Mouse (Mus musculus) liver, embryonic 16.5 days (tissue): ENCODE data around the gene Tspear. TPM values are rescaled to one million over a fixed set of nuclear protein-coding genes. Genes with fewer than 3 reads are reported as not detected.
"Not testable (repeated sequence)": the region's sequence is repeated elsewhere in the genome, so short reads cannot be mapped to it uniquely, and the experiment has no call there.

Experiments
- ATAC-seq: fragments of 200-750 bp; cut with Nextera tagmentation; 2 replicates; pipeline ENCODE4 v1.8.0; 2017; ENCODE audit warnings: low read depth, mild to moderate bottlenecking, moderate number of reproducible peaks, moderate library complexity
- H3K27ac ChIP-seq: fragments of 300-500 bp; sonication (generic); 2 replicates; pipeline ENCODE4 v1.5.1; 2014; ENCODE audit warnings: mild to moderate bottlenecking, low read length
- H3K27me3 ChIP-seq: fragments of 300-500 bp; sonication (generic); 2 replicates; pipeline ENCODE4 v1.6.1; 2014; ENCODE audit warnings: low read depth, low read length, mixed read lengths; ENCODE audit not compliant: control insufficient read depth, insufficient read depth
- H3K36me3 ChIP-seq: fragments of 300-500 bp; sonication (generic); 2 replicates; pipeline ENCODE4 v1.6.1; 2014; ENCODE audit warnings: mild to moderate bottlenecking; ENCODE audit not compliant: control insufficient read depth, insufficient read depth
- H3K4me1 ChIP-seq: fragments of 300-500 bp; sonication (generic); 2 replicates; pipeline ENCODE4 v1.6.1; 2014; ENCODE audit warnings: low read depth, low read length, mixed read lengths; ENCODE audit not compliant: control insufficient read depth
- H3K4me2 ChIP-seq: fragments of 300-500 bp; sonication (generic); 2 replicates; pipeline ENCODE4 v1.6.1; 2014; ENCODE audit warnings: low read depth, low read length, mixed read lengths
- H3K4me3 ChIP-seq: fragments of 300-500 bp; sonication (generic); 2 replicates; pipeline ENCODE4 v1.5.1; 2014; ENCODE audit warnings: low read depth, mild to moderate bottlenecking, low read length
- H3K9ac ChIP-seq: fragments of 300-500 bp; sonication (generic); 2 replicates; pipeline ENCODE4 v1.6.1; 2014; ENCODE audit warnings: low read depth, low read length
- H3K9me3 ChIP-seq: fragments of 300-500 bp; sonication (generic); replicated peaks from 2 replicates; pipeline ENCODE4 v1.6.1; 2016; ENCODE audit warnings: low read length; ENCODE audit not compliant: control insufficient read depth
- WGBS: fragments of 180-500 bp; shearing (Covaris S2); extraction: QIAGEN DNeasy Blood & Tissue Kit; methylation state at CpG from one replicate; pipeline ENCODE4 v1.1.7; 2014; ENCODE audit not compliant: insufficient replicate concordance; 5-methylcytosine and 5-hydroxymethylcytosine counted together
- polyA plus RNA-seq: library from polyadenylated mRNA; unstranded; fragments of >200 nt; fragmentation: Nextera tagmentation; extraction: Ambion mirVana; gene quantifications from 2 replicates; pipeline ENCODE4 v1.2.1, GENCODE M21; 2015

Gene Tspear
- polyA plus RNA-seq, 1 experiment from 2014 or later, result not detected

- H3K9me3 ChIP-seq, result no peaks in the 10 kb centered on the region
- no peak for ATAC-seq
- no peak overlapping the region for H3K4me3 ChIP-seq
- WGBS, result 19% methylated on average over 10 of the region's 10 CpGs
- H3K4me1 ChIP-seq, result no peaks in the 10 kb centered on the region
- no peak overlapping the region for H3K4me2 ChIP-seq
- peaks cover 42% of the 10 kb centered on the region for H3K27me3 ChIP-seq
- H3K9ac ChIP-seq, result no peak overlapping the region
- H3K36me3 ChIP-seq, result no peaks in the 10 kb centered on the region
- no peak overlapping the region for H3K27ac ChIP-seq
Measured at GRCm38 (mm10) chr10:77687021-77687420, 652 bp downstream of the Tspear start.

- H3K4me2 ChIP-seq, ATAC-seq, H3K4me3 ChIP-seq, H3K36me3 ChIP-seq, H3K9ac ChIP-seq, H3K27ac ChIP-seq, H3K4me1 ChIP-seq, H3K9me3 ChIP-seq: not testable (repeated sequence)
- WGBS, result 61% methylated on average over 3 of the region's 3 CpGs
- H3K27me3 ChIP-seq, result peaks cover 31% of the 10 kb centered on the region
Measured at GRCm38 (mm10) chr10:77690356-77690807, 4.0 kb downstream of the Tspear start, which contains the start of gene Gm19402. TSS of gene Gm19402 (minus strand) at chr10:77690757.

GRCm38 (mm10) chr10:77697133-77697532 is 10.8 kb downstream of the Tspear start, which contains the start of gene Gm9508:
TSS of gene Gm9508 (minus strand) at chr10:77697233.
- 22% methylated on average over 4 of the region's 4 CpGs for WGBS
- Histone ChIP-seq H3K27me3 (no peaks in the 10 kb centered on the region), H3K36me3 (no peaks in the 10 kb centered on the region), H3K4me3 (no peak within 1 kb of the TSS), H3K9ac (no peak within 1 kb of the TSS), H3K27ac (no peak within 1 kb of the TSS), H3K4me1 (no peaks in the 10 kb centered on the region), H3K9me3 (no peaks in the 10 kb centered on the region), H3K4me2 (no peak within 1 kb of the TSS)
- no peak for ATAC-seq

GRCm38 (mm10) chr10:77706326-77706725 is 20.0 kb downstream of the Tspear start, which contains the start of gene Gm10272:
TSS of gene Gm10272 (plus strand) at chr10:77706626.
- no peak for ATAC-seq
- H3K4me2 ChIP-seq, result no peak within 1 kb of the TSS
- H3K4me3 ChIP-seq, result no peak within 1 kb of the TSS
- H3K36me3 ChIP-seq, result no peaks in the 10 kb centered on the region
- no peak within 1 kb of the TSS for H3K27ac ChIP-seq
- H3K9ac ChIP-seq, result no peak within 1 kb of the TSS
- no peaks in the 10 kb centered on the region for H3K9me3 ChIP-seq
- no peaks in the 10 kb centered on the region for H3K27me3 ChIP-seq
- no peaks in the 10 kb centered on the region for H3K4me1 ChIP-seq
- WGBS, result 66% methylated on average over 1 of the region's 1 CpGs

- no peaks in the 10 kb centered on the region for H3K36me3 ChIP-seq
- no peak overlapping the region for H3K9ac ChIP-seq
- no peaks in the 10 kb centered on the region for H3K9me3 ChIP-seq
- H3K4me2 ChIP-seq, result no peak overlapping the region
- ATAC-seq, result no peak
- no peak overlapping the region for H3K4me3 ChIP-seq
- 55% methylated on average over 3 of the region's 3 CpGs for WGBS
- H3K4me1 ChIP-seq, result no peaks in the 10 kb centered on the region
- H3K27me3 ChIP-seq, result no peaks in the 10 kb centered on the region
- no peak overlapping the region for H3K27ac ChIP-seq
Measured at GRCm38 (mm10) chr10:77709831-77710230, 23.5 kb downstream of the Tspear start.

GRCm38 (mm10) chr10:77711157-77711556 is 24.8 kb downstream of the Tspear start, which contains the start of gene Gm10024:
TSS of gene Gm10024 (plus strand) at chr10:77711457.
- not testable (repeated sequence) for H3K4me3 ChIP-seq, H3K4me1 ChIP-seq, H3K4me2 ChIP-seq, H3K27ac ChIP-seq, H3K9ac ChIP-seq, H3K27me3 ChIP-seq, H3K9me3 ChIP-seq, H3K36me3 ChIP-seq, ATAC-seq

- 17% methylated on average over 4 of the region's 4 CpGs for WGBS
Measured at GRCm38 (mm10) chr10:77713734-77714133, 27.4 kb downstream of the Tspear start.

GRCm38 (mm10) chr10:77715507-77715906 is 29.1 kb downstream of the Tspear start, which contains the start of gene Gm10142:
TSS of gene Gm10142 (plus strand) at chr10:77715807.
- Histone ChIP-seq H3K36me3 (no peaks in the 10 kb centered on the region), H3K9me3 (no peaks in the 10 kb centered on the region), H3K27ac (no peak within 1 kb of the TSS), H3K27me3 (no peaks in the 10 kb centered on the region), H3K4me1 (no peaks in the 10 kb centered on the region), H3K9ac (no peak within 1 kb of the TSS), H3K4me2 (no peak within 1 kb of the TSS), H3K4me3 (no peak within 1 kb of the TSS)
- 50% methylated on average over 1 of the region's 1 CpGs for whole genome bisulfite sequencing
- ATAC-seq, result no peak

More at GRCm38 (mm10) chr10:77713734-77714133, 27.4 kb downstream of the Tspear start:
- Histone ChIP-seq H3K36me3 (no peaks in the 10 kb centered on the region), H3K4me1 (no peaks in the 10 kb centered on the region), H3K4me3 (no peak overlapping the region), H3K4me2 (no peak overlapping the region), H3K9me3 (no peaks in the 10 kb centered on the region), H3K27ac (no peak overlapping the region), H3K9ac (no peak overlapping the region), H3K27me3 (no peaks in the 10 kb centered on the region)
- no peak for ATAC-seq

GRCm38 (mm10) chr10:77720299-77720698 is 33.9 kb downstream of the Tspear start, which contains the start of gene Krtap12-1:
TSS of gene Krtap12-1 (plus strand) at chr10:77720599.
- not testable (repeated sequence) for H3K9me3 ChIP-seq, H3K4me2 ChIP-seq, H3K9ac ChIP-seq, H3K27ac ChIP-seq, H3K36me3 ChIP-seq, H3K4me3 ChIP-seq, ATAC-seq, H3K27me3 ChIP-seq, H3K4me1 ChIP-seq
- 75% methylated on average over 1 of the region's 1 CpGs for WGBS
